Mouse (Mus musculus): ENCODE data around the gene Cyp2s1.

DNA sequence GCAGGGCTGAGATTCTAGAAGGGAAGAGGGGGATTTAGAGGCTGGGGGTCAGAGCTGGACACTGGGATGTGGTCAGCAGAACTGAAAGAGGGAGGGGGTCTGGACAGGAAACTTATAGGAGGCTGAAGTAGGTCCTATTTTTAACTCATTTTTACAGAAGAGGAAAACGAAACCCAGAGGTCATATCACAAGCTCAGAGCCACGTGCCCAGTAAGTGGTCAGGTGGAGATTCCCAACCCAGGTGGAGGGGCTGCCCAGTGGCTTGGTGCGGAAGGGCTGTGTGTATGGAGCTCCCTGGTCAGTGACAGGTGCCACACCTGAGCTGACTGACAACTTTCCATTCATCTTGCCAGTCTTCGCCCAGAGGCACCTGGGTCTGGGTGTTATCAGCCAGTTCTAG, 29.7 kb downstream of the Cyp2s1 start:
- no peak for TF ChIP-seq CTCF (IDR thresholded peaks at IDR 0.05; ENCODE audit: borderline replicate concordance, insufficient read depth, low read depth, low read length)
- TF ChIP-seq POLR2A (IDR thresholded peaks at IDR 0.05; ENCODE audit: borderline replicate concordance, insufficient read depth, low read length) = no peak

Measured in cerebellum, adult 2 months (tissue).